ENCODE assay signal across 19 mouse cellular contexts in the genomic region with DNA sequence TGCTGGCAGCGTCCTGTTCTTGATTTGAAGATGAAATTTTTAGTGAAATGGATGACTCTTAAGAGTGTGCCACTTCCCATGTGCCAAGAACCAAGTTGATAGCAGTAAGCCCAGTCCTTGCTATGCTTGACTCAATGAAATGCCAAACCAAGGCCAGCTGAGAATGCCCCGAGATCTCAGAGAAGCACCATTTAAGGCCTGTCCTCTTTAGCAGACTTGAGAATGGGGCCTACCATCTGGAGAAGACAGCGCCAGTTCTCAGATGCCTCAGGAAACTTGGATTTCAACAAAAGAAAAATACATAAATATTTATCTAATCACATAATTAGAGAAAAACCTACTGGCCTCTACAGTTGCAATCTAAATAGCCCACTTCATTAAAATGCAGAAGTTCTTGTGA.
"Had no signal": no experiment of that assay in that cellular context is flagged by ENCODE, and none has a peak within 500 bp of the region (broad histone marks: within the 10 kb centered on the region; RNA-seq: fewer than 3 reads in every experiment).

No protein-coding gene starts in this region.

- DNase-seq: kidney, adult 2 months; kidney, postnatal 10 days; kidney, postnatal 36 days; liver; right cerebral cortex, adult 18-20 months; right cerebral cortex, postnatal 14 days; right cerebral cortex, postnatal 4 days; thymus, postnatal 25 days had no signal

- H3K4me3 ChIP-seq: limb, embryonic 10.5 days; limb, embryonic 13.5 days; liver, embryonic 12.5 days; liver, embryonic 15.5 days; midbrain, embryonic 12.5 days; midbrain, embryonic 15.5 days; neural tube, embryonic 12.5 days; neural tube, embryonic 15.5 days had no signal

- ATAC-seq: intestine, postnatal 0 days; liver, embryonic 12.5 days had no signal

- H3K27ac ChIP-seq: limb, embryonic 10.5 days; limb, embryonic 13.5 days; liver, embryonic 12.5 days; liver, embryonic 15.5 days; macrophage; midbrain, embryonic 12.5 days; neural tube, embryonic 12.5 days; neural tube, embryonic 15.5 days had no signal

- H3K4me2 ChIP-seq: limb, embryonic 13.5 days; liver, embryonic 12.5 days; liver, embryonic 15.5 days; midbrain, embryonic 12.5 days; midbrain, embryonic 15.5 days; neural tube, embryonic 12.5 days; neural tube, embryonic 15.5 days had no signal

- H3K27me3 ChIP-seq: liver, embryonic 12.5 days; liver, embryonic 15.5 days; midbrain, embryonic 12.5 days; midbrain, embryonic 15.5 days; neural tube, embryonic 12.5 days; neural tube, embryonic 15.5 days had no signal

- H3K4me1 ChIP-seq: liver, embryonic 12.5 days; liver, embryonic 15.5 days had no signal

- H3K9ac ChIP-seq: kidney, embryonic 15.5 days; limb, embryonic 13.5 days; liver, embryonic 12.5 days; liver, embryonic 15.5 days; midbrain, embryonic 12.5 days; midbrain, embryonic 15.5 days; neural tube, embryonic 12.5 days; neural tube, embryonic 15.5 days had no signal

- H3K9me3 ChIP-seq: kidney, embryonic 15.5 days; limb, embryonic 10.5 days; limb, embryonic 13.5 days; liver, embryonic 12.5 days; liver, embryonic 15.5 days; midbrain, embryonic 12.5 days; midbrain, embryonic 15.5 days; neural tube, embryonic 12.5 days; neural tube, embryonic 15.5 days had no signal

- H3K36me3 ChIP-seq: kidney, embryonic 15.5 days; limb, embryonic 10.5 days; limb, embryonic 13.5 days; liver, embryonic 12.5 days; liver, embryonic 15.5 days; midbrain, embryonic 12.5 days; midbrain, embryonic 15.5 days; neural tube, embryonic 12.5 days; neural tube, embryonic 15.5 days had no signal
